Mouse (Mus musculus) Patski (cell line): Measurements from ENCODE around the gene Pah. TPM values are rescaled to one million over a fixed set of nuclear protein-coding genes. Genes with fewer than 3 reads are reported as not detected.

Experiments used
- ATAC-seq: fragments of 100-300 bp; one replicate; pipeline ENCODE4 v1.8.0; 2021
- CTCF ChIA-PET: fragments of 350-600 bp; sonication (Branson Sonifier 250); formaldehyde crosslinking; loops from one replicate; lab custom pipeline; 2022; ENCODE audit warnings: inconsistent platforms; lab: Charles Lee
- POLR2A ChIA-PET: fragments of 350-600 bp; sonication (Branson Sonifier 250); formaldehyde crosslinking; loops from one replicate; lab custom pipeline; 2022; ENCODE audit warnings: antibody characterized with exemption, inconsistent platforms; lab: Charles Lee
- DNase-seq: peaks from one replicate; pipeline ENCODE4 v3.0.0-alpha.2; 2011; ENCODE audit warnings: low read depth, low spot score
- H3K27me3 ChIP-seq: fragments of 371-371 bp; one replicate; pipeline ENCODE4 v1.5.1; 2021
- CTCF ChIP-seq: fragments of 100-300 bp; IDR thresholded peaks from one replicate; pipeline ENCODE4 v1.5.1; 2021
- in situ Hi-C: fragments of 300-500 bp; cut with MboI; formaldehyde crosslinking; loops from 3 replicates; pipeline ENCODE4 v1.11.1; 2018; ENCODE audit warnings: low pct_unique_long_range_greater_than_20kb, mixed read lengths
- polyA plus RNA-seq: library from polyadenylated mRNA; unstranded; gene quantifications from one replicate; pipeline ENCODE4 v1.2.3, GENCODE M21; 2021

Pah gene
- not detected for polyA plus RNA-seq

DNA sequence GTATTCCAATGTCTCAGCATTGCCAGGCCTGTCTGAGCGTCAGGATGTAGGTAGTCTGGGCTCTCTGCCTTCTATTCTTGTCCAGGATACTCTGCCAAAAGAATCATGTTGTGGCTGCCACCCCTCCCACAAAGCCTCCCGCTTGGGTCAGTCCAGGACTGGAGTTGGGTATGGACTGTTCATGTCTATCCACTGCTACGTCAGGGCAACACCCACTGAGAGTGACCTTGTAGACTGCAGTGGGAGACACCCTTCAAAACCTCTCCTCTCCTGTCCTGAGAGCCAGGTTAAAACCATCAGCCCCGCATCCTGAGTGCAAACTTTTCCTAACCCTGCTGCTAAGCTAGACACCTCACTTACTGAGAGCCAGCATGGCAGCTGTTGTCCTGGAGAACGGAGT is at the start of gene Pah:
Pah (plus strand) TSS at position 150 of the 400 bp plus-strand sequence.
- in situ Hi-C loops, result no loop called here
- no peak for TF ChIP-seq CTCF
- CTCF ChIA-PET, result no interaction called here
- ATAC-seq (no peak), DNase-seq (no peak)
- peaks cover 32% of the 10 kb centered on the region for H3K27me3 ChIP-seq
- POLR2A ChIA-PET, result no interaction called here

DNA sequence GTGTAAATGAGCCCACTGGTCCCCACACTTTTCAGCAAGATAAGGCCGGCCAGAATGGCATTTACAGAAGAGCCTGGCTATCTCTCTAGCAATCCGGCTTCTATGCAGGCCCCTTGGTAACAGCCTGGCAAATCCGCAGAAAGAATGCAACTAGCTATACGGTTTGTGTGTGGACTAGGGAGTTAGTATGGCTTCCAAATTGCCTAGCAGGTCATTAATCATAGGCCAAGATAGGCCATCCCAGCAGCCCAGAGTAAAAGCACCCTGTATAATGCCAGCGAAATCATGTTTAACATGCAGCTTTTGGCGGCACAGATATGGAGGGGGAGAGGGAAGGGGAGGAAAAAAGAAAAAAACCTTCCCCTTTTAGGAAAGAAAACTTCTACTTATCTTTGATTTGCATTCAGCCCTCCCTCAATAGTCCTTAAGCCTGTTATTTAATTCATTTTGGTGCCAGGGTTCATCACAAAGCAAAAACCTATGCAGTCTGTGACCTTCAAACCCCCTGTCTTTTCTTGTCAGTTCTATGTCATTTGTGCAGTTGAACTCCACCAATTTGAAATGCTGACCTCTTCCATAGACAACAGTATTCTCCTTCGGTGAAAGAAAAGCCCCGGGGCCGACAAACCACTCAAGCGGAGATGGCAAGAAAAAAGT is 48.0 kb upstream of the Pah start:
- ATAC-seq, result no peak
- no peaks in the 10 kb centered on the region for H3K27me3 ChIP-seq
- DNase-seq, result no peak
- TF ChIP-seq CTCF, result no peak
- in situ Hi-C loops, result no loop called here
- ChIA-PET POLR2A (no interaction called here), CTCF (no interaction called here)

DNA sequence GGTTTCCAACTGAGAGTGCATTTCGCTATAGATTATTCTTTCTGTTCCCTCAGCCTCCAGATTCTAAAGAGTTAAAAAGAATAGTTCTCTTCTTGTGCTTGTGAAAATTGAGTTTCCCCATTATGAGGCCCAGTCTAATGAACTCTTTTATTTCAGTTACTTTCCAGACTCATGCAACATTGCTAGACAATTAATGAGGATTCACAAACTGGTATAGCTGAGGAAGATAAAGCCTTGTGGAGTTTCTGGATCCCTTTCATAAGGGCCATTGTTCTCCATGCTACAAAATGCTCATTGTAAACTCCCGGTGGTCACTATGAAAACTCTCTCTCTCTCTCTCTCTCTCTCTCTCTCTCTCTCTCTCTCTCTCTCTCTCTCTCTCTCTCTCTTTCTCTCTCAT is 46.6 kb upstream of the Pah start:
- H3K27me3 ChIP-seq, result peaks cover 4% of the 10 kb centered on the region
- ATAC-seq (no peak), DNase-seq (no peak)
- in situ Hi-C loops, result no loop called here
- TF ChIP-seq CTCF, result no peak
- CTCF ChIA-PET, result no interaction called here
- POLR2A ChIA-PET, result no interaction called here

DNA sequence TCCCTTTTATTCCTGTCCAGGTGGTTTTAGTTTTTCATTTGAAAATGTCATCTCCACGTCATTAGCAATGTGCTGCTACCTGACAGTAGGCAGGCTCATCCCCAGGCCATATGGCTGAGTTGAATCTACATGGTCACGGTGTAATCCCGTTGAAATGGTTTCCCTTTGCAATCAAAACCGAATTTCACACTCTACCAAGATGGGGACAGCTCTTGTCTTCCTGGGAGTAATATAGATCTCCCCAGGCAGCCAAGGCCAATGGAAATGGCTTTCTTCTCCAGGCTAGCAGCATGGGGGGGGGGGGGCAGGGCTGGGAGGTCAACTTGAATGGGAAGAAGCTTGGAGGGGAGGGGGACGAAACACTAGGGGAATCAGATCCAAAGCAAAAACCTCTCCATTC is 43.7 kb upstream of the Pah start:
- ATAC-seq, result no peak
- no peak for TF ChIP-seq CTCF
- ChIA-PET POLR2A (no interaction called here), CTCF (no interaction called here)
- DNase-seq, result no peak
- H3K27me3 ChIP-seq, result peaks cover 18% of the 10 kb centered on the region
- in situ Hi-C loops, result no loop called here

DNA sequence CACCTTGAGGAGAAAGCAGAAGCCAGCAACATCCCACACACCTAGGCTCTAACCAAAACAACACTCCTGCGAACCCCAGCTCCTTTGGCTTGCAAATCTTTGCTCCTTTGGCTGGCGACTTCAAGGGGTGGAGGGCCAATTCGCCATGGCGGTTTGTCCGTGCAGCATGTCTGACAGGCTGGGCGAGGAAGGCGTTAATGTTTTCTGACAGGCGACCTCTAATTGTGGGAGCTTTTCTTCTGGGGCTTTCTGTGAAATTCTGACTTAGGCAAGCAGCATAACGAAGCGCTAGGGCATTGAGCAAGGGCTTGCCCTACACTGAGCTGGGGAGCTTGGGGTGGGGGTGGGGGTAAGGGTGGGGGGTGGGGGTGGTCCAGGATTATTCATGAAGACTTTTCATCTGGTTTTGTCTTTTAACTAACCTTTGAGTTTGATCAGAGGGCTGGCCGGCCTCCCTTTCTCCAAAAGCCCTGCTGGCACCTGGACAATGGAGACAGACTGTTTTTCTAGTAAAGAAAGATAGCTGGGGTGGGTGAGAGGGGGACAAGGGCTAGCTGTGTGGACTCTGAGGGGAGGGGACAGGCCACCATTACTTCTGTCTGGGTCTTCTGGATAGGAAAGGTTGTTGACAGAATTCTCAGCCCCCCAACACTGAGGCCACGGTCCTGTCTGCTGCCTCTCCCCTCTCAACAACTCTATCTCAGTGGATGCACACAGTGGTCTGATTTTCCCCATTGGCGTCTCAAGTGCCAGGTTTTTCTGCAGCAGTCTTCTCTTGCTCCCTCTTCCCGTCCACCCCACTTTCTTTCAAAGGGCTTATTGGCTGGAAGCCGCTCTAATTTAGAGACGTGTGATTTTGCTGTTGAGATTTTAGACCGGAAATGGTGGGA is 36.5 kb upstream of the Pah start:
- TF ChIP-seq CTCF, result no peak
- CTCF ChIA-PET, result no interaction called here
- DNase-seq, result no peak
- POLR2A ChIA-PET, result no interaction called here
- in situ Hi-C loops, result no loop called here
- no peak for ATAC-seq
- peaks cover 39% of the 10 kb centered on the region for H3K27me3 ChIP-seq

DNA sequence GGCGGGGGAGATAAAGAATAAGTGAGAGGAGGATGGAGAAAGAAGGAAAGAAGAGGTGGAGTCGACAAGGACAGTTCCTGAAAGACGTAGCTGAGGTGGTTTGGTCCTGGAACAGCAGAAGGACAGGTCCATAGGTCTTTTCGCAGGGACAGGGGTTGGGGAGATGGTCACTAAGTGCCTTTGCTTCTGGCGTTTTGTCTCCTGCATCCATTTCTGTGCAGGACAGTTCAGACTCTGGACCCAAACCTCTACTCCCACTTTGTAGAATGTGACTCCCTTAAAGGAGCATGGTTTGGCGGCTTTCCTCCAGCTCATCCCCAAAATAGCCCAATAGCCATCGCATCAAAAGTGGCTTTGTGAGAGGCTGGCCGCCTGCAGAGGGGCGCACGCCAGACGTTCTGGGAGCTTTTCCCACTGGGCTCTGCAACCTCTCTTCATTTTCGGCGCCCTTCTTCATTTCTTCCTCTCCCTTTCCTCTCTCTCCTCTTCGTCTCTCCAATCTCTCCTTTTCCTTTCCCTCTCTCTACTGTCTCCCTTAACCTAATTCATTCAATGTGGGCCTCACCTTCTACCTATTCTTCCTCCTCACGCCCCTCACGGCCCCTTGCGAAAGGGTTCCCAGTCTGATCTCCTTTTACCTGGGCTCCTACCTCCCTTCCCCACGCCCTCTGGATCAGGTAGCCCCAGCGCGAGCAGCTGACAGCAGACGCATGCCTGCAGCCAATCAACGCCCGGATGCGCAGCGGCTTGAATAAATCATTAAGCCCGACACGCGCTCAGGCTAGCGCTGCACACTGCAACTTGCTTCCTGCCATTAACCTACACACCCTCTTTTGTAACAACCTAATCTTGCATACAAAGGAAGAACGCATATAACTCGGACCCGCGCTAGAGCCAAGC is 35.6 kb upstream of the Pah start:
- H3K27me3 ChIP-seq, result peaks cover 35% of the 10 kb centered on the region
- DNase-seq (no peak), ATAC-seq (no peak)
- ChIA-PET CTCF (no interaction called here), POLR2A (no interaction called here)
- TF ChIP-seq CTCF, result no peak
- in situ Hi-C loops, result no loop called here

DNA sequence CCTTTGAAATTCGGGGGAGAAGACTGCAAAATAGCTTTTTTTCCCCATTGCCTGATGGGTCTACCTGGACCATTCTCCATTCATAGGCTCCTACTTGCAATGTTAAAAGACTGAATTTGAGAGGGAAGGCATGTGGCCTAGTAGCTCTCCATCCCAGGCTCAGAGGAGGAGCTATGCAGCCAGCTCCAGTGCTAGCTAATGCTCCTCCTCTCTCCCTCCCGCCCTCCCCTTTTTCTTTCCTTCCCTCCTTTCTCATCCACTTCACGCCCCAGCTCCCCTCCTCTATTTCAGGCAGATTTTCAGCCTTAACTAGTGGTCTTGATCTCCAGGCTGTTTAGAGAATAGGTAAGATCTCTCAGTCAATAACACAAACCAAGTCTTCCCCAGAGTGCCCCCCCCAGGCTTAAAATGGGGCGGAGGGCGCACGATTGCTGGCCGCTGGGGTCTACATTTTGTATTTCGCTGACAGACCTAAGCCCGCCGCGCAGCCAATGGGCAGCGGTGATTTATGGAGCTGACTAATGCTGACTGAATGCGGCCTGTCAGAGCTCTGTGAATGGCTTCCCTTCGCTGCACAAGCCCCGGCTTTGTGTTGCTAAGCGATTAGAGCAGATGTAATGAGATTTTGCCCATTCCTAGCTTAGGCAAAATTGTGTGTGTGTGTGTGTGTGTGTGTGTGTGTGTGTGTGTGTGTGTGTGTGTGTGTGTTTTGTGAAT is 33.0 kb upstream of the Pah start:
- DNase-seq (no peak), ATAC-seq (peak; percentile 90)
- no peak for TF ChIP-seq CTCF
- POLR2A ChIA-PET, result interaction anchor here (0.6 kb wide), 1 partner anchor 36 kb away, joined by 3 read pairs; no protein-coding TSS in a partner anchor
- in situ Hi-C loops, result no loop called here
- CTCF ChIA-PET, result interaction anchor here (0.9 kb wide), 1 partner anchor 463 kb away, joined by 3 read pairs; no protein-coding TSS in a partner anchor
- peaks cover 46% of the 10 kb centered on the region for H3K27me3 ChIP-seq

DNA sequence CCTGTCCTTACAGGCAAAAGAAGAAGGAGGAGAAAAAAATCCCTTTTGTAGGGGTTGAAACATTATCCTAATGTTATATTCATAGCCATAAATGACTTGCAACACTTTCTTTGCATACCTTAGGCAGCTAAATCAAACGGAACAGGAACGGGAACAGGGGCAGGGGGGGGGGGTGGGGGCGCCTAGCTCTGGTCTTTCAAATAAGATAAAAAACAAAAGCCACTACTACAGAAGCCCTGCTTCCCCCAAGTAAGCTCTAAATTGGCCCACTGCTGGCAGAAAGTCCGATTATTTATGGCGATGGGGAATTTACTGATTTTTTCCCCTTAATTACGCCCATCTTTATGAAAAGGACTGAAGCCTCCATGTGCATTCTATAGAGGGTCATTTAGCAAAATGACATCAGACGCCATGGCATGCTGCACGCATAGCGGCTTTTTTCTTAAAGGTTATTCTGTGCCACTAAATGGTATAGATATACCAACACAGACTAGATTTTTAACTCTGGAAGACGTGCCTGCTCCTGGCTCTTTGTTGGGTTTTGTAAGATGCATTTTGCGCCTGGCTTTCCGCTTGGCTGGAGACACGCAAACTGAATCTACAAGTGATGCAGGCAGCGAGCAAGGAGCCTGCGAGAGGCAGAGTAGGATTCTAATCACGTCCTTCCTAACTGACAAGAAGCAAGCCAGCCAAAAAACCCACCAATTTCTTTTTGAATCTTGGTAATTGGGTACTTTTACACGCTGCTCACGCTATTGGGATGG is 32.2 kb upstream of the Pah start:
- ATAC-seq, result no peak
- in situ Hi-C loops, result no loop called here
- TF ChIP-seq CTCF, result no peak
- ChIA-PET POLR2A (no interaction called here), CTCF (no interaction called here)
- DNase-seq, result no peak
- H3K27me3 ChIP-seq, result peaks cover 52% of the 10 kb centered on the region

DNA sequence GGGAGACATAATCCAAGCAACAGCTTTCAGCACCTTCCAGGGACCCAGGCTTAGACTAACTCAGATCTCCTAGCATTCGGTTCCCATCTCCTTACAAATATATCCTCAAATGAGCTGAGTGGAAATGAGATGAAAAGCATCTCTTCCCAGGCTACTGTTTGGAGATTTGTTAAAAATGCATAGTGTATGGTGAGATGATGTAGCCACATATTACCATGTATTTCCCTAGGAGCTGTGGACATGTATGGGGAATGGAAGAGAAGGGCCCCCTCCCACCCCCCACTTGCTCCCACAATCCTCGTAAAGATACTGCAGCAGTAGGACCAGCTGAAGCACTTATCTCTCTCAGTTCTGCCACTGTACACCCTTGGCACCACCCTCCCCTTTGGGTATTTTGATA is 31.3 kb upstream of the Pah start:
- TF ChIP-seq CTCF, result no peak
- DNase-seq (no peak), ATAC-seq (no peak)
- in situ Hi-C loops, result no loop called here
- peaks cover 54% of the 10 kb centered on the region for H3K27me3 ChIP-seq
- ChIA-PET POLR2A (no interaction called here), CTCF (no interaction called here)
